Mouse (Mus musculus): Measurements from ENCODE around the gene Fabp2. TPM values are rescaled to one million over a fixed set of nuclear protein-coding genes. Genes with fewer than 3 reads are reported as not detected.

The Fabp2 gene
- polyA plus RNA-seq, 1 experiment = not detected

DNA sequence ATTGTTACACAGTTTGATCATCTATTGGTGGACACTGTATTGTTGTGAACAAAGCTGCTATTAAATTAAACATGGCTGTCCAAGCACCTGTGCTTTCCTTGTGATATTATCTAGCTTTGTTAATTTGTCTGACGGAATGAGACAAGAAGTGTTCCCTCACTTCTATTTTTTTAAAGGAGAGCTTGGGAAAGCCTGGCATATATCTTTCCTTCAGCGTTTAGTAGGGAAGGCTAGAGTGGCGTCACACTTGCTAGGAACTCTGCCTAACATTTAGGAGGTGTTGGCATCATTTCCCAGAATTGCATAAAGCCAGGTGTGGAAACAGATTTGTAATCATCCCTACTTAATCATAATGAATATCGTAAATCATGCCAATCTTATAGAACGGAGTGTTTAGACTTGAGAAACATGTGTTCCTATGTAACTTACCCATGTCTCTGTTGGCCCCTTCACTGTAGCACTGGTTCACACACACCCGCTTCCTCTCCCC, 21.4 kb downstream of the Fabp2 start:
- Histone ChIP-seq H3K4me3 (ENCODE audit: insufficient read depth, low read depth, low read length) (no peak overlapping the region), H3K27ac (ENCODE audit: insufficient read depth, low read depth, low read length) (no peak overlapping the region), H3K4me1 (ENCODE audit: control insufficient read depth, insufficient read depth, low read length) (no peaks in the 10 kb centered on the region)
- WGBS = 90% methylated on average over 6 of the region's 6 CpGs
- TF ChIP-seq POLR2A (IDR thresholded peaks at IDR 0.05; ENCODE audit: insufficient read depth, low read depth, low read length) (no peak), CTCF (IDR thresholded peaks at IDR 0.05; ENCODE audit: insufficient read depth, low read depth, low read length) (no peak)

DNA sequence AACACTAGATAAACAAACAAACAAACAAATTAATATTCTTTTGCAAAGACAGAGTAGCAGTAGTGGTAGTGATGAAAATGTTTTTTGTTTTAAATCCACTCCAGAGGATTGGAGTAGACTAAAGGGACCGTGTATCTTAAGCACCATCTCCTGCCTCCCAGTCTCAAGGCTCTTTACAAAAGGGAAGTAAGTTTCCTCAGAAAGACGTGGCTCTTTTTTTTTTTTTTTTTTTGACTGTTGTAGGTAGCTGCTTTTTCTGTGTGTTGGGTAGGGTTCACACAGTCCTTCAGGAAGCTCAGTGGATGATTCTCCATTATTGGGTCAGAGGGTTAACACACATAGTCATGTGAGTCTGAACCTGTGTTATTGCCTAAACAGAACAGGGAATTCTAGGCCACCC, 23.8 kb downstream of the Fabp2 start:
- WGBS = 67% methylated on average over 2 of the region's 2 CpGs
- H3K4me3 ChIP-seq (ENCODE audit: insufficient read depth, low read depth, low read length) = no peak overlapping the region
- no peaks in the 10 kb centered on the region for H3K4me1 ChIP-seq (ENCODE audit: control insufficient read depth, insufficient read depth, low read length)
- TF ChIP-seq POLR2A (IDR thresholded peaks at IDR 0.05; ENCODE audit: insufficient read depth, low read depth, low read length) = no peak
- no peak overlapping the region for H3K27ac ChIP-seq (ENCODE audit: insufficient read depth, low read depth, low read length)

DNA sequence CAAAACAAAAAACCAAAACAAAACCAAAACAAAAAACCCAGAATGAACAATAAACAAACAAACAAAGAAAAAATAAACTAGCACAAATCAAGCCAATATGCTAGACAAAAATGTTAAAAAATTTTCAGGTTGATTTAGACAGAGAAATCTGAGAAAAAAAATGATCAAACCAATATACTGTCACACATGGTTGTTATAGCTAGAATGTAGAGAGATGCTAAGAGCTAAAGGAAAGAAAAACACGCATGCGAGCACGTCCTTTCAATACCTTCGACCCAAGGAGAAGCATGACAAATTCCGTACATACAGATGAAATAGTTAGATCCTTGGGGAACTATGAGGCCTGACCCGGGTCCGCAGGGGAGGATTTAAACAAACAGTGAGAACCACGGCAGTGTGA, 24.4 kb downstream of the Fabp2 start, which contains the start of gene Gm10959:
TSS of gene Gm10959 (minus strand) at position 101 of the 400 bp plus-strand sequence.
- no peak within 1 kb of the TSS for H3K4me3 ChIP-seq (ENCODE audit: insufficient read depth, low read depth, low read length)
- no peak within 1 kb of the TSS for H3K27ac ChIP-seq (ENCODE audit: insufficient read depth, low read depth, low read length)
- no peak for TF ChIP-seq CTCF (IDR thresholded peaks at IDR 0.05; ENCODE audit: insufficient read depth, low read depth, low read length)
- TF ChIP-seq POLR2A (IDR thresholded peaks at IDR 0.05; ENCODE audit: insufficient read depth, low read depth, low read length) = no peak
- WGBS = 89% methylated on average over 8 of the region's 8 CpGs
- H3K4me1 ChIP-seq (ENCODE audit: control insufficient read depth, insufficient read depth, low read length) = no peaks in the 10 kb centered on the region

DNA sequence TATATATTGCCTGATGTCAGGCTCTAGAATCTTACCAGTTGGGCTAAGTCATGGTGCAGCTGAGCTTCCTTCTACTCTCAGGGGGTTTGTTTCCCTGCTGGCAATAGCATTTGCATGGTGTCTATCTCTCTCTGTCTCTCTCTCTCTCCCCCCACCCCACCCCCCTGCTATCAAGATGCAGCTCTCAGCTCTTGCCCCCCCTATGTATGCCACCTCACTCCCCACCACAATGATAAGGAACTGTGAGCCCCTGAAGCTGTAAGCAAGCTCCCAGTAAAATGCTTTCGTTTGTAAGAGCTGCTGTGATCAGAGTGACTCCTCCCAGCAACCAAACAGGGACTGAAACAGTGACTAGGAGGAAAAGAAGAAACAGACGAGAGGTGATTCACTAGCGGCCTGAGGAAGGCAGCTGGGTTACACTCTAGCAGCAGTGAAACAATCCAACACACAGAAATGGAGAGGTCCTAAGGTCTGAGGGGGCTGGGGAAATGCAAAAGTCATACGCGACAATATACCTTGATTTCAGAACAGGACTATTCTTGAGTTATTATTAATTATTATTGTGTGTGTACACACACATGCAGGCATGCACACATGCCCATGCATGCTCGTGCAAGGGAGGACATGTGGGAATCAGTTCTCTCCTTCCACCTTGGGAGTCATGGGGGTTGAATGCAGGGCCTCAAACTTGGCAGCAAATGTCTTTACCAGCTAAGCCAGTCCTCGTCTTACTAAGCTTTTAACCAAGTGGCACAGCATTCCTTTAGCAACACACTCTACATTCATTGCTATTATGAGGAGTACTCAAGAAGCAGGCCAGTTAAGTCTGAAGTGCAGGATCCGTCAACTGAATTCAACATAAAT, 25.9 kb downstream of the Fabp2 start:
- no peak overlapping the region for H3K27ac ChIP-seq (ENCODE audit: insufficient read depth, low read depth, low read length)
- no peak overlapping the region for H3K4me3 ChIP-seq (ENCODE audit: insufficient read depth, low read depth, low read length)
- H3K4me1 ChIP-seq (ENCODE audit: control insufficient read depth, insufficient read depth, low read length) = no peaks in the 10 kb centered on the region
- no peak for TF ChIP-seq CTCF (IDR thresholded peaks at IDR 0.05; ENCODE audit: insufficient read depth, low read depth, low read length)
- 61% methylated on average over 8 of the region's 8 CpGs for WGBS

DNA sequence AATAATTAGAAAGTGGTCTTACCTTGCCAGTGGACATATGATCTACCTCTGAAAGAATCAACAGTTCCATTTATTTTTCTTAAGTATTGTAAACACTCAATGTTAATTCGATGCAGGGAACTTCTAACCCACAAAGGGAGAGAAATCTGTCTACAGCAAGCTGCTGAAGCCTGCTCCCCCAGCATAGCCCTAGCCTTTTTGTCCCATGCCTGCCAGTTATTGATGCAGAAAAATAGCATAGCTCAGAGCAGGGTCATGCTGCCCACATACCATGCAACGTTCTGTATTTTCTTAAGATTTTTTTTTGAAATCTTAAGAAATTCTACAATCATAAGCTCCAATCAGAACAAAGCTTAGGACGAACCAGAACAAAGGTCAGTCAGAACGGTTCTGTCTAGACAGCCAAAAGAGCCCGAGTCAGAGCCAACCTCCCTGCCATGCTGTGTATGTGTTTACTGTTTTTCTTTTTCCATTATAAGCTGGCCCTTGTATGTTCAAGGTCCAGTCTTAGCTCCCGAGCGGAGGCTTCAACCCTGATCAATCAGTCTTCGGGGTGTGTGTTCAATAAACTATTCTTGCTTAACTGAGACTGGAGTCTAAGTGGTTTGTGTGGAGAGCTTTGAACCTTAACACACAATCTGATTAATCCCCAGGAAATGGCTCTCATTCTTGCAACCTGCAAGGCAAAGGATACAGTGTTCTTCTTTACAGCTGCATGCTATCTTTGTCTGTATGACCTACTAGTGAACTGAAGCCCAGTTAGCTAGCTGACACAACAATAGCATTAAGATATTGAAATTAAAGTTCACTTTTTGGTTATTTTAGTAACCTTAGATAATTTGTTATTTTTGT, 27.0 kb downstream of the Fabp2 start:
- TF ChIP-seq POLR2A (IDR thresholded peaks at IDR 0.05; ENCODE audit: insufficient read depth, low read depth, low read length) (no peak), CTCF (IDR thresholded peaks at IDR 0.05; ENCODE audit: insufficient read depth, low read depth, low read length) (no peak)
- 65% methylated on average over 8 of the region's 8 CpGs for WGBS
- no peak overlapping the region for H3K4me3 ChIP-seq (ENCODE audit: insufficient read depth, low read depth, low read length)
- H3K27ac ChIP-seq (ENCODE audit: insufficient read depth, low read depth, low read length) = no peak overlapping the region
- peaks cover 5% of the 10 kb centered on the region for H3K4me1 ChIP-seq (ENCODE audit: control insufficient read depth, insufficient read depth, low read length)

DNA sequence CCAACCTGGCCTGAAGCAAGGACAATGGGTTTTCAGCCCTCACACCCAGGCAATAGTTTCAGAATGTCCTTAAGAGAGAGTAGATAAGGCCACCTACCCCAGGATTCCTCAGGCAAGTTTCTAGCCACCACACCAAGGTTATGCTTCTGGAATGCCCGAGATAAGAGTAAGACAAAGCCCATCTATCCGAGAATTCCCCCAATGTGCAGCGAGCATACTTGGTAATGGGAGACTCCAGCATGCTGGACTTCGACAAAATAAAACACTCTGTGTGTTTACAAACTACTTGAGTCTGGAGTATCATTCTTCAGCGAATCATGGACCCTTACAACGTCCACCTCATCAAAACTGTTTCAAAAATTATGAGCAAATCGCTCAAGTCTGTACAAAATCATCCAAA, 28.3 kb downstream of the Fabp2 start:
- no peak overlapping the region for H3K27ac ChIP-seq (ENCODE audit: insufficient read depth, low read depth, low read length)
- TF ChIP-seq CTCF (IDR thresholded peaks at IDR 0.05; ENCODE audit: insufficient read depth, low read depth, low read length) = no peak
- peaks cover 5% of the 10 kb centered on the region for H3K4me1 ChIP-seq (ENCODE audit: control insufficient read depth, insufficient read depth, low read length)
- 75% methylated on average over 7 of the region's 7 CpGs for WGBS
- no peak overlapping the region for H3K4me3 ChIP-seq (ENCODE audit: insufficient read depth, low read depth, low read length)

DNA sequence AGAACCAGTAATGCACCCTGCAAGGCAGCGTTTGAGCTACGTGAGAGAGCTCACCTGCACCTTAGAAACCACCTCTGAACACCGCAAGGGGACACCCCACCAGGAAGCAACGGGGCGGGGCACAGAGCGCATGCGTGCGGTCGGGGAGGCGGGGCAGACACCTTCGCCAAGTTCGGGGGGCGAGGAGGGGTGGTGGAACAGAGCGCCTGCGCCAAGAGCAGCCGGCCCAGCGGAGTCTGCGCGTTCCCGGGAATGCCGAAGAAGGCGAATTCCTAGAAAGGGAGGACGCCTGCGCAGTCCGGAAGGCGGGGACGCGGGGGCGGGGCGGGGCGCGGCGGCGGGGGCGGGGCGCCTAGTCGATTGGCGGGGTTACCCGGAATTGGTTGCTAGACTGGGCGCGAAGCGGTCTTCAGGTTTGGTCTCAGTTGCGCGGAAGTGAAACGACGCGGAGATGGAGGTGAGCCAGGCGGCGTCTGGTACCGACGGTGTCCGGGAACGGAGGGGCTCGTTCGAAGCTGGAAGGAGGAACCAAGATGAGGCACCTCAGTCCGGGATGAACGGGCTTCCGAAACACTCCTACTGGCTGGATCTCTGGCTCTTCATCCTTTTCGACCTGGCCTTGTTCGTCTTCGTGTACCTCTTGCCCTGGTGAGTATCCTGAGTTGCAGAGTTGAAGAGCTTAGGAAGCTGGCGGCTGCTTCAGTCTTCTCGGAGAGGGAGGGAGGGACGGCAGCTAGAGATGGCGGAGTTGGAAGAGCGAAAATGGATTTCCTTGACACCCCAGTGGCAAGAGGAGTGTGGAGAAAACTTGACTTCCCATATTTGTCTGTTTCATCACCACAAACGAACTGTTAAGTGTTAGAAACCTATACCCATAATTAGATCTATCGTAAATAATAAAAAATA, 29.4 kb downstream of the Fabp2 start, which contains the start of gene 1810037I17Rik:
TSS of gene 1810037I17Rik (plus strand) at position 195 of the 906 bp plus-strand sequence.
- Histone ChIP-seq H3K27ac (ENCODE audit: insufficient read depth, low read depth, low read length) (peak within 1 kb of the TSS; percentile 77; the same call in 1 of the 2 replicates), H3K4me1 (ENCODE audit: control insufficient read depth, insufficient read depth, low read length) (peaks cover 5% of the 10 kb centered on the region), H3K4me3 (ENCODE audit: insufficient read depth, low read depth, low read length) (peak within 1 kb of the TSS; percentile 60)
- 0 out of 2 replicates have a peak, but pooled peaks have one; percentile 45 for TF ChIP-seq POLR2A (IDR thresholded peaks at IDR 0.05; ENCODE audit: insufficient read depth, low read depth, low read length)
- TF ChIP-seq CTCF (IDR thresholded peaks at IDR 0.05; ENCODE audit: insufficient read depth, low read depth, low read length) = no peak
- WGBS = 1% methylated on average over 64 of the region's 68 CpGs

DNA sequence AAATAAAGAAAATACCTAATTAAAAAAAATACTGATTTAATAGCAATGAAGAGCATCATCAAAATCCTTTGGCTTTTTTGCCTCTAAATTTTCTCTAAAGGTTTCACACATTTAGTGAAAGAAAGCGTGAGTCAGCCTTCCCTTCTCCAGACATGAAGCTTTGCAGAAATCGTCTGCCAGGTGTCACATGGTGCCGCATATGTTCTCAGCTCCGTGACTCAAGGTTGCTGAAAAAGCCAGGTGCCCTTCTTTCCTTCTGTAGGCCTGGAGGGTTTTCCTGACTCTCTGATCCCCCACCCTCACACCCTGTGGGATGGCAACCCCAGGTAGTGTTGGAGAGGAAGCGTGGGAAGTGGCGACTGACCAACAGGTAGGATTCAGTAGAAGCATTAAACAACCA, 34.9 kb downstream of the Fabp2 start:
- peaks cover 5% of the 10 kb centered on the region for H3K4me1 ChIP-seq (ENCODE audit: control insufficient read depth, insufficient read depth, low read length)
- H3K4me3 ChIP-seq (ENCODE audit: insufficient read depth, low read depth, low read length) = no peak overlapping the region
- 86% methylated on average over 6 of the region's 6 CpGs for WGBS
- no peak overlapping the region for H3K27ac ChIP-seq (ENCODE audit: insufficient read depth, low read depth, low read length)
- TF ChIP-seq POLR2A (IDR thresholded peaks at IDR 0.05; ENCODE audit: insufficient read depth, low read depth, low read length) = no peak
- no peak for TF ChIP-seq CTCF (IDR thresholded peaks at IDR 0.05; ENCODE audit: insufficient read depth, low read depth, low read length)

All from olfactory bulb, adult 2 months (tissue).